Mouse (Mus musculus) frontal cortex, postnatal 25 days (tissue): ENCODE measurements around the gene Ppp1r3d.

Experiments used
- DNase-seq, 2 experiments: peaks; one replicate each; pipeline ENCODE4 v3.0.0; 2022; ENCODE audit warnings: low spot score in 2 of 2

Gene Ppp1r3d

DNA sequence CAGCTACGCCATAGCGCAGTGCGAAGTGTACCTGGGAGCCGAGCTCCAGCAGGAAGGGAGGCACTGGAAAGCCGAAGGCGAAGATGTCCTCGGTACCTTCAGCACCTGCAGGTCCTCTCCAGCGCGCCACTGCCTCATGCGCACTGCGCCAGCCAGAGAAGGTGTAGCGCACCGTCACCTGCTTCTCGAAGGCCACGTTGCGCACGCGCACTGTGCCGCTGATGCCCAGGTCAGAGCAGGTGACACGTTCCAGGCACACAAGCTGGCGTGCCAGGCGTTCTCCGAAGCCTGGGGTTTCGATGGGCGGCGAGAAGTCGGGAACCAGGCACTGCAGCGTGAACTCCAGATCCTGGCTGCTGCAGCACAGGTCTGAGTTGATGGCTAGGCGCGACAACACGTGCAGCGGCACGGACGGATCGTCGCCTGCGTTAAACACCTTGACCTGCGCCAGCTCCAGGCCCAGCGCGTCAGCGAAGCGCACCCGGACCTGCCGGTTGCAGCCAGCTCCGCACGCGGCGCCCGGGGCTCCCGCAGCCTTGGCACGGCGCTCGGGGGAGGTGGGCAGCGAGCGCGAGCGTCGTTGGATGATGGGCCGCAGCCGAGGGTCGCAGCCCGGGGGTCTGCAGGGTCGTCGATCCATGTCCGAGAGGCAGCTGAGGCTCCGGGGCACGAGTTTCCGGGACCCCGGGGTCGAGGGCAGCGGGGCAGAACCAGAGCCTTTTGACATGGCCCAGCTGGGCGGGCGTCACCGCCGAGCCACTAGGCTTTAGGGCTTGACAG lies 601 bp downstream of the Ppp1r3d start:
- DNase-seq = peak in 1 of 2 experiments; percentile 20

DNA sequence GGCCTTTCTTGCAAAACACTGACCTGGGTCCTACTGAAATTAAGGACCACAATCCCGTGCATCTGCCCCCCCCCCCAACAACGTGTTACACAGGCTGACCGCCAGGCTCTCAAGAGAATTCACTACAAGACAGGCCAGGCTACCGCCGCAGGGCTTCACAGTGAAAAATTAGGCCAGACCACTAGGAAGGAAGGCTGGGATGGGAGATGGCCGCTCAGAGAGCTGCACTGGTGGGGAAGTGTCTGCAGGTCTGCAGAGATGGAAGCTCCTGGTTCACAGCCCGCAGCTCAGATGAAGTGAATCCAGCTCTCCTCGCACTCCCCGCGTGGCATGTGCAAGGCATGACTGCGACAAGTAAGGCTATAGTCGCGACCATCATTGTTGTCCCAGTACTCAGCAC lies 1.2 kb downstream of the Ppp1r3d start:
- peak in 1 of 2 experiments; percentile 34 for DNase-seq

DNA sequence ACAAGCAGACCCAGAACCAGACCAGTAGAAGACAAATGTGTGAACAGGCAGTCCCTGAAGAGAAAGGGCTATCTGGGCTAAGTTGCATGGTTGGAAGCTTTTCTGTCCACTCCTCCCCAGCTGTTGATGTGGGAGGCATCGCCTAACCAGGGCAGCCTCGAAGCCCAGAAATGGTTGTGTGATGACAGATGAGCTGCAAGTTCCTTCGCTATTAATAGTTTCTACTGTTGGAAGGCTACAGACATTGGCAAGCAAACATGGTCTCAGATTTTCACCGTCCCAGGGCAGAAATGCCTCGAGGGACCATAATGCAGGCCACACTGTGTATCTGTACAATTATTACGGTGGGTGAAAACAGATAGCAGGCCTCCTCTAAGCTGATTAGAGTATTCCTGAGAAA lies 1.7 kb downstream of the Ppp1r3d start:
- peak in 1 of 2 experiments; percentile 3 for DNase-seq

DNA sequence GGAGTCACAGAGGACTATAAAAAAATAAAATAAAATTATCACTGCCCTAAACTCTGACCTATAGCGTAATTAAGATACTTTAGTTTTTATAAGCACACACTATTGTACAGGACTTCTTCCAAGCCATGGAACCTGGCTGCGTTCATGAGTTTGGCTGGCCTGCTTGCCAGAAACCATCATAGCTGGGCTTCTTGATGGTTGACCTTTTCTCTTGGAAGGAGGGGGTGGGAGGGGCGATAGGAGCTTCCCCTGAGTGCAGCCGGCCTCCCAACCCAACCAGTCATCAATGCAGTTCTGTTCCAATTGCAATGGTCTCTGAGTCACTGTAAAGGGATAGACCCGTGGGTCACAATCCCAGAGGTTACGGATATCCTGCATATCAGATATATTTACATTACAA lies 4.0 kb downstream of the Ppp1r3d start:
- DNase-seq = no peak

DNA sequence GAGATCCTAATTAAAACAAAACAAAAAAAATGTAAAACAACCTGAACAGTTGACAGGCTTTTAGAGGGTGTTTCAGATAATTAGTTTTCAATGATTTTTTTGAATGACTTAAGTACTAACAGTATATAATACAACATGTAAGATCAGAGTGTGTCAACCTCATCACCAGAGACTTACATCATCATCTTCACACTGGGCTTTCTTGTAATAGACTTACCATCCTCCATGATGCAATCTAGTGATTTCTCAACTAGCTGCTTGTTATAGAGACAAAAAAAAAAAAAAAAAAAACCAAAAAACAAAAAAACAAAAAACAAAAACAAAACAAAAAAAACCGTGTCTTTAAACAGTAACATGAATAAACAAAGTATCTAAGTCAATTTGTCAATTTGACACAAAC lies 5.2 kb downstream of the Ppp1r3d start:
- no peak for DNase-seq

DNA sequence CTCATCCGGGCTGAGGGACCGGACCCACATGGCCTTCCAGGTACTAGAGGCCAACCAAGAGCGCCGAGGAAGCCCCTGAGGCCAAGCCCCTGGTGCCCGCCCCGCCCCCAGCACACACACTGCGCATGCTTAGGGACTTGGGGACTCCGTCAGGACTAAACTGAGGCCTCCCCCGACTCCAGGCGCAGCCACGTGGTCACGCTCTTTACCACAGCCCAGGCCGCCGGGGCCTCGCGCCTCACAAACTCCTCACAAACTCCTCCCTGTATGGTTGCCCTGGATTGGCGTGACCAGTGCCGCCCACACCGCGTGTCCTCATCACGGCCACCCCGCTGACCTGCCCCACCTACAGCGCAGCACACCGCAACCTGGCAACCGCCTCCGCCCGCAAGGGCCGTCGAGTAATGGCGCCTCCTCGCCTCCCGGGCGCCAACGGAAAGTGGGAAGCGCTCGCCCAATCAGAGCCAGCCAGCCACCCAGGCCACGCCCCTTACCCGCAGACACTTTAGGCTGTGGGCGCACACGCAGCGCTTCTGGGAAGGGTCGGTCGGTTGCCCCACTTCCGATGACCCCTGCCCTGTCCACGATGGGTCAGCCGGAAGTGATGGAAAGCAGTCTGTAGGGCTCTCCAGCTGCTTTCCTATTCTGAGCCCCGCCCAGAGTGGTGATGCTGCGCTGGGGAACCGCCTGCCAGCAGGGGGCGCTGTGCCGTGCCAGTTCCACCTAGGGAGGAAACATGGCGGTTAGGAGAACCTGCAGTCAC lies 7.0 kb downstream of the Ppp1r3d start, which contains the start of gene Sycp2:
Gene Sycp2 (minus strand): TSS at position 633 of the 763 bp plus-strand sequence.
- no peak for DNase-seq
